Mouse (Mus musculus) cerebral cortex, adult 2 months (tissue): ENCODE measurements around the gene Pdzd7.

Experiments
- WGBS: fragments of 180-500 bp; shearing (Covaris S2); methylation state at CpG from one replicate; pipeline ENCODE4 v1.1.7; 2018; 5-methylcytosine and 5-hydroxymethylcytosine counted together

Pdzd7 gene

DNA sequence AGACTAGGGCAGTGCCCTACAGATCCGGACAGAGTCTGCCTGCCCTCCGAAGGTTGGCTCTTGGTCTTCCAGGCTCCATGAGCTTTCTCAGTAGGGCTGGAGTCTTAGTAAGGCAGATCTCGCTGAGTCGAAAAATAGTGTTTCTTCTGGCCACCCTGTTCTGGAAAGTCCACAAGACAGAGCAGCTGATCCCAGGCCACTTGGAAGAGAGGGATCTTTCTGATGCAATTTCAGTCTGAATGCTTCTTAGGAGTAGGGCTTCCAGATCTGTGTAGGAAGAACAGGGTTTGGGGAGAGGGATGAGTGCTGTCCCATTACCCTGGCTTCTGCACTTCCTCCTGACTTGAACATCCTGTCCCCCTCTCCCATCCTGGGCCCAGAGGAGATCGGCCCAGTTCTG is at the start of gene Pdzd7:
Gene Pdzd7 (minus strand): TSS at position 67 of the 400 bp plus-strand sequence.
- 87% methylated on average over 5 of the region's 5 CpGs for WGBS

GRCm38 (mm10) chr19:45081841-45082550 is 36.5 kb upstream of the Pdzd7 start:
- 22% methylated on average over 11 of the region's 11 CpGs for WGBS

- WGBS, result 5% methylated on average over 5 of the region's 5 CpGs
These were observed 35.8 kb upstream of the Pdzd7 start for GRCm38 (mm10) chr19:45081279-45081678.

- 6% methylated on average over 17 of the region's 17 CpGs for WGBS
These were observed 35.2 kb upstream of the Pdzd7 start for GRCm38 (mm10) chr19:45080711-45081110.

DNA sequence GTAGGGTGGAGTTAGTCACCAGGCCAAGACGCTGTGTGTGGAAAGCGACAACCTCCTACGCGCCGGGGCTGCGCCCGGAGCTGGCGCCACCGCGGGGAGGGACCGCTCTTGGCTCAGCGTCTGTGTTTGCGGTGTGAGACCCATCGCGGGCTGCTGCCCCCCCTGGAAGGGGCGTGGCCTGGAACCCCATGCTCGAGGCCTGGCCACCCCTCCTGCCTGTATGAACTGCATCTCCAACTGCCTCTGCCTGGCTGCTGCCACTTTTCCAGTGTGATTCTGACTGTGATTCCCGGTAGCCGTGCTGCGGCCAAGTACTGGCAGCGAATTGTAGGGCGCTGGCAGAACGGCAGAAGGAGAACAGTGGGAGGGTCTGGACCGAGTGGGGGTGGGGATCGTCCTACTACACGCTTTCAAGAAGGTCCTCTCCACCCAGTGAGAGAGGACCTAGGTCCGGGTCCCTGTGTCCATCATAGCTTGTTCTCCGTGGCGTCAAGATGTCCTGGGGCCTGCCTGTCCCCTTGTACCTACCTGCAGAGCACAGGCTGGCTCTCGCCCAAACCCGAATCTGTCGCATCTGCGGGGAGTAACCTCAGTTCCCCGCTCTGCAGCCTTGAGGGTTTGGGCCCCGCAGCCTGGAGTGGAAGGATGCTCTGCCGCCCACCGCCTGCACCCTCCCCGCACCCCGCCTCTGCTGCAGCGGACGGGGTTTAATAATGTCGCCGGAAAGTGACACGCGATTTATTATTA is 34.4 kb upstream of the Pdzd7 start:
- 3% methylated on average over 45 of the region's 45 CpGs for WGBS

GRCm38 (mm10) chr19:45078971-45079764 is 33.7 kb upstream of the Pdzd7 start:
- 10% methylated on average over 17 of the region's 17 CpGs for WGBS

- 28% methylated on average over 20 of the region's 20 CpGs for WGBS
These were observed 32.5 kb upstream of the Pdzd7 start for GRCm38 (mm10) chr19:45077742-45078645.

DNA sequence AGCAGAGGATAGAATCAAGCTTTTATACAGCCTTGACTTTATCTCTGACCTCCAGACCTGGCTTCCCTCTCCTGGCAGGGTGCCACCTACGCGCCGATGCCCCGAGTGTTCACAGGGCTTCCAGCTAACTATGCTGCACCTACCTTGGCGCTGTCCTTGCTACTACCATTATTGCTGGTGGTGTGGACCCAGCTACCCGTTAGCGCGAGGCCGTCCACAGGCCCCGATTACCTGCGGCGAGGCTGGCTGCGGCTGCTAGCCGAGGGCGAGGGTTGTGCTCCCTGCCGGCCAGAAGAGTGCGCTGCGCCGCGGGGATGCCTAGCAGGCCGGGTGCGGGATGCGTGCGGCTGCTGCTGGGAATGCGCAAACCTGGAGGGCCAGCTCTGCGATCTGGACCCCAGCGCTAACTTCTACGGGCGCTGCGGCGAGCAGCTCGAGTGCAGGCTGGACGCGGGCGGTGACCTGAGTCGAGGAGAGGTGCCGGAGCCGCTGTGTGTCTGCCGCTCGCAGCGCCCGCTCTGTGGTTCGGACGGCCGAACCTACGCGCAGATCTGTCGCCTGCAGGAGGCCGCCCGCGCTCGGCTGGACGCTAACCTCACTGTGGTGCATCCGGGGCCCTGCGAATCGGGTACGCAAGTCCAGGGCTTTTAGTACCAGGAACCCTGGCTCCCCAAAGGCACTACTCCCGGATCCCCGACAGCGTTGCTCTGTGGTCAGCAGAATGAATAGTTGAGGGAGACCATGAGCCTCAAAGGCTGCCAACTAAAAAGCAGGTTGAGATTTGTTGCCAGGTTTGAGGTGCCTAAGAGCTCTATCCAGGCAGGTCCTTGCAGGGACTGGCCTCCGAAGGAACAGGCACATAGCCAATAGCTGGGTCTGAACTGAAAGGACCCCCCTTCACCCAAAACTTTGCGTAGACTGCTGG is 31.3 kb upstream of the Pdzd7 start:
- 2% methylated on average over 62 of the region's 62 CpGs for WGBS

- WGBS, result 24% methylated on average over 17 of the region's 17 CpGs
These were observed 30.6 kb upstream of the Pdzd7 start for GRCm38 (mm10) chr19:45076036-45076575.

DNA sequence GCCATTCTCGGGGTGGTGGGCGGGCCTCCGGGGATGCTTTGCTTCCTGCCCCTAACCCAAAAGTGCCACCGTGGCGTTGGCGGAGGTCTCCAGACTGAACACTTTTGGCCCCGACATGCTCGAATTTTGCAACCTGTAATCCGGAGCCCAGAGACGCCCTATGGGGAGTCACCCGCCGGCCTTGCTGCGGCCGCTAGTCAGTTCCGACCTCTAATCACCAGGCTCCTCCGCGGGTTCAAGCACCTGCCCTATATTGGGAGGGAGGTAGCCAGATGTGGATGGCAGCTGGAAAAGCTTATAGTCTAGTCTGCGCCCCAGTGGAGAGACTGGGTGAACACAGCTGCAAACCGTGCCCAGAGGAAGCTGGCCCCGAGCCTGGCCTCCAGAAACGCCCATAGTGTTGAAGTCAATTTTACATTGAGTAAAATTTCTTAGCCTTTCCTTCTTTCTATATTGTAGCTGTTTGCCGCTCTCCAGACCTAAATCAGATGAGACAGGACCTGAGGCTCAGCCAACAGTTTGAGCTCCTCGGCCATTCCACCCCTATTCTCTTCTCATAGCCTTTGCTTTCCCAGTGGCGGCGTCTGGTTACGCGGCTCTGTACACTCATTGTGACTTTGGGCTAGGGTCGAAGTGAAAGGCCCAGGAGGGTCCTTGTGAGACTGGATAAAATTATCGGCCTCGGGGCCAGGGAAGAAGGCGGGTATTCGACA is 30.0 kb upstream of the Pdzd7 start:
- 3% methylated on average over 32 of the region's 32 CpGs for WGBS

DNA sequence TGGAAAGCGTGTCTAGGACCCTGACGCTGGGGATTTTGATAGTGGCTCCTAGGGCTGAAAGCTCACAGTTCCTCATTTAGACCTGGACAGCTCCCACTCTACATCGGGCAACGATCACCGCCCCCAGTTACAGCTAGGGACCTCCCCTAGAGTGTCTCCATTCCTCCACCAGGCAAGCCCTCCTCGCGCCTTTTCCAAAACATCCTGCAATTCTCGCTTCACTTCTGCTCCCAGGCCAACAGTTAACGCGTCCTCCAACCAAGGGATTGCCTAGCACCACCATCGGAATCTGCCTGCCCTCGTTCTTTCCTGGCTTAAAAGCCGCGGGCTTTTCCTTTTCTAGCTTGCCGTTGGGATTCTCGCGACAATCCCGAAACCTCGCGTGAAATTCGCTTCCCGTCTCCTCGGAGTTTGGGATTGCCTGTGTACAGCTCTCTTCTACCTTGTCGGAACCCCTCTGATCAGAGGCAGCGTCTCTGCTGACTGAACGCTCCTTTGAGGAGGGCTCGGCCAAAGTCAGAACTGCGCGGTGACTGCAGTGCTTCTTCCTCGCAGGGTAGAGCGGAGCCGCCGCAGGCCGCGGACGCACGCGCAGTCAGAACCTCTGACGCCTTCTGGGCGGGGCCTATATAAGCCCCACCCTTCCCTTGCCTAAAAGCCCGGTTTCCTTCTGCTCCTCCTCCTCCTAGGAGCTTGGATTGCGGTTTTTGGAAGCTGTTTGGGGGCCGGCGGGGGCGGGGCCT is 29.2 kb upstream of the Pdzd7 start, which contains the start of gene Kazald1:
Gene Kazald1 (plus strand): TSS at position 662 of the 743 bp plus-strand sequence.
- under 1% methylated on average over 45 of the region's 45 CpGs for WGBS

DNA sequence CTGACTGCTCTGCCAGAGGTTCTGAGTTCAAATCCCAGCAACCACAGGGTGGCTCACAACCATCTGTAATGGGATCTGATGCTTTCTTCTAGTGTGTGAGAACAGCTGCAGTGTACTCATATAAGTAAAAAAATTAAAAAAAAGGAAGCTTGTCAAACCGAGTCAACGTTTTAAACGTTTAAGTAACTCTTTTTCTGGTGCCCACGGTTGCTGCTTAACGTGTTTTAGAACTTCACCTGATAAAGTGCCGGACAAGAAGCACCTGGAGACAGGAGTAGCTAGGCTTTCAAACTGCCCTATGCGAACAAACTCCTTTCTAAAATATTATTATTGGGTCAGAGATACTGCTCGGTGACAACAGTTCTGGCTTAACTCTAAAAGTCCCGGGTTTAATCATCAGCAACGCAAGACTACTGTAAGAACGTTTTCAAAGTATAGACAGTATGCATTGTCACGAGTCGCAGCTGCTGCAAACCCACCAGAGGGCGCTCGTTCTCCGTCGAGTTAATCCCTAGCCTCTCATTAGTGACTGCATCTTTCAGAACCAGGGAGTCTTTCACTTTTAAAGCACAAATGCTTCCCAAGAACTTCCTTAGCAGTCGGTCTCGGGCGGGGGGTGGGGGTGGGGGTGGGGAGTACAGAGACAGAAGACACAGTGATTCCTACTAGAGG is 28.5 kb upstream of the Pdzd7 start:
- 6% methylated on average over 20 of the region's 20 CpGs for WGBS

GRCm38 (mm10) chr19:45067758-45068510 is 22.4 kb upstream of the Pdzd7 start:
- 83% methylated on average over 7 of the region's 7 CpGs for WGBS

DNA sequence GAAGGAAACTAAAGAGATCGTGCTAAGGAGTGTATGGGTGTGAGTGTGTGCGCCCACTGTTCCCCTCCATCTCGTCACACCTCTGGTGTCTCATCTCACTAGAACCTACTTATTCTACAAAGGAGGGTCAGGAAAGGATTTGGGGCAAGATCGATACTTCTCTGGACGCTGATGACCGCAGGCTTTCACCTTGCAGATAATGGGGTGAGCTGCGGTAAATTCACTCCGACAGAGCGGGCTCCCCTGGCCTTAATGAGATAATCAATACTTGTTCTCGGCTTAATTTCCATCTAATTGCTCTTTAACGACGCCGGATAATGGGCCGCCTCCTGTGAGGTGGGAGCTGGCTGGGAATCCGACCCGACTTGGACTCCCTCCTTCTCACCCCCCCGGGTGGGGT is 21.7 kb upstream of the Pdzd7 start:
- 46% methylated on average over 17 of the region's 17 CpGs for WGBS

GRCm38 (mm10) chr19:45065226-45065625 is 19.7 kb upstream of the Pdzd7 start:
- WGBS, result 9% methylated on average over 21 of the region's 21 CpGs

DNA sequence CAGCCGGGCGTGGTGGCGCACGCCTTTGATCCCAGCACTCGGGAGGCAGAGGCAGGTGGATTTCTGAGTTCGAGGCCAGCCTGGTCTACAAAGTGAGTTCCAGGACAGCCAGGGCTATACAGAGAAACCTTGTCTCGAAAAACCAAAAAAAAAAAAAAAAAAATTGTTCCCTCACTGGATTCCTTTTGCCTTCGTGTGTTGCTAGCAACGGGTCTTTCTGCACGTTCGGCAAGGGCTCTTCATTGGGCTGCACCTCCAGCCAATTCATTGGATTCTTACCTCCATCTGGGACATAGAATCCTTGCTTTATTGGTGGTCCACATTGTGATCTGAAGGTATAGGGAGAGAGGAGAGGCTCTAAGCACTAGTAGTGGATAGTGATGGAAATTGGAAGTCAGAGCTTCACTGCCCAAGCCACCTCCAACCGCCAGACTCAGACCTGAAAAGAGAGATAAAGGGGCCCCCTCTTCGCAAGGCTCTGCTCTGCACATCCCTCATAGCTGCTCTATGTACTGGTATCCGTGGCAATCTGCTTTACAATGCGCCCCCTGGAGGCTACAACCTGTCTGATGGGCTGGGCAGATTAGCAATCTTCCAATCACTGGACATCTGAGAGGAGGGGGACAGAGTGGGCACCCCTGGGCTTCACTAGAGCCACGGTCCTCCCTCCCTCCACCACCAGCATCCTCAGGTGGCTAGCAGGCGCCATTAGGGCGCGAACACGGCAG is 18.2 kb upstream of the Pdzd7 start:
- 44% methylated on average over 20 of the region's 20 CpGs for WGBS
